Mouse (Mus musculus) spleen, adult 12 weeks (tissue): ENCODE data around the gene Slc16a14.
"Not testable (repeated sequence)": the region's sequence is repeated elsewhere in the genome, so short reads cannot be mapped to it uniquely, and the experiment has no call there.

Experiments
- DNase-seq: peaks from one replicate; pipeline ENCODE4 v3.0.0; 2022; ENCODE audit warnings: low spot score

The Slc16a14 gene

DNA sequence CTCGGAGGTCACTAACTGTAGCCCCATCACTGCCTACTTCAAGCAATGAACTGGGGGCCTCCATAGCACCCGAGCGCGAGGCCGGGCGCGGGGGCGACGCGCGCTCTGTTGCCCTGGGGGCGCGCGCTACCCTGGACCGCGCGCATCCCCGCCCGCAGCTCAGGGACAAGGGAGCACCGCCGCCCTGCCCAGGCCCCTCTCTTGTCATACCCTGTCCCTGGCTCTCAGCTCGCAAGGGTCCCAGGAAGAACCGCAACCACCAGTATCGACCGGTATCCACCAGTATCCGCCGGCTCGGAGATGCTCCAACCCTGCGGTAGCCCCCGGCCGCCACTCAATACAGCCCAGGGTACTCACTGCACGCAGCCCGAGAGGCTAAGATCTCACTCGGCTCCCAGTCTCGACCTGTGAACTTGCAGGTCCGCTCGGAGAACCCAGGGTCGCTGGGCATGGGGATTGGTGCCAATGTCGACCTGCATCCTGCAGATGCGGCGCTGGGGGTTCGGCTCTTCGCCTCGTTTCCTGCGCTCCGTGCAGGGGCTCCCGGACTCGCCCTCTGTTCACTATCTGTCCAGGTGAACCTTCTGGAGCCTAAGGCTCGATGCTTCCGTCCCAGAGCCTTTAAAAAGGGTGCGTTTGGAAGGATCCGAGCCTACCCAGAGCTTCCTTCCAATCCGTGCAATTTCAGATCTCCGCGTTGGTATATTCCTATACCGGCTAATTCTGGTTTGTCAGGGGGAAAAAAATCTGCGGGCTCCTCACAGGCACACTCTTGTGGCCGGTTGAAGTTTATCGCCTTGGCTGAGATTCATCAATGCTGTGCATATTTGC is at the start of gene Slc16a14:
Gene Slc16a14 (minus strand): TSS at position 632 of the 831 bp plus-strand sequence.
- DNase-seq: no peak

GRCm38 (mm10) chr1:84961779-84962178 is 26.8 kb upstream of the Slc16a14 start:
- DNase-seq: not testable (repeated sequence)

- DNase-seq: not testable (repeated sequence)
Observed at GRCm38 (mm10) chr1:84957713-84958112, 22.8 kb upstream of the Slc16a14 start.

GRCm38 (mm10) chr1:84956771-84957170 is 21.8 kb upstream of the Slc16a14 start:
- not testable (repeated sequence) for DNase-seq

DNA sequence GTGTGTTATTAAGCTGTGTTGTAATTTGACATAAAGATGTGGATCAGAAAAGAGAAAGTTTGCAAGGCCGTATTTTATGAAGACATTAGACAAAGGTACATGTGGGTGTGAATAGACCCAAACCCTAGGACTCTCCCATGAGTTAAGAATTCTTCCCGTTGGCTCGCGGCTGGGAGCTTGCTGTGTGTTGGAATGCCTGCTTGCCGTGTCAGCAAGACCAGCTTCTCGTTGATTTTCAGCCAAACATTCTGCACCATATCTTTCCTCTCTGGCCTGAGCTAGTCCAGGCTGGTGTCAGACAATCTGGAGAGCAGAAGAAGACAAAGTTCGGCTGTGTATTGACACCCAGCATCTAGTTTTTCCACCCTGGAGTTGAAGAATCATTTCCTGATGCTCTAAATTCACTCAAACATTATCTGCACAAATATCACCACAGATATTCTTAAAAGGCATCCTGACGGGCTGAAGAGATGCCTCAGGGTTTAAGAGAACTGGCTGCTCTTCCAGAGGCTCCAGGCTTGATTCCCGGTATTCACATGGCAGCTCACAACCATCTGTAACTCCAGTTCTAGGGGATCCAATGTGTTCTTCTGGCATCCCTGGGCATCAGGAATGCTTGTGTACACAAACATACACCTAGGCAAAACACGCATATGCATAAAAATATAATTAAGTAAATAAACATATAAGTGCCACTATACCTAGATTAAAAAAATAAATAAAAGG is 17.7 kb upstream of the Slc16a14 start:
- no peak for DNase-seq

DNA sequence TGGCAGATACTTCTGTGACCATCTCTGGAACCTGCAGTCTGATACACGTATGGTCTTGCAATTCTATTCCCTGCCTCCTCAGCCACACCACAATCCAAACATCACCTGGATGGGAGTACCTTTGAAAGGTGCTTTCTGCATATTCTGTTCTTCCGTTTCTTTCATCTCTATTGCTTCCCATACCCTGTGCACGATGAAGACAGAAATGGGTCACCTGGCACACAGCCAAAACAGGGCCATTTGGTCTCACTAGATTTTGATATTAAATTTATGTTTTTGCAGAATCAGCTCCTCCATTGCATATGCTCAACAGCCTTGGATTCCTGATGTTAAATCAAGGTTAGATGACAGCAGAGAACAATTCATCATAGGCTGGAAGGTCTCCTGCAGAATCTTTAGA is 16.6 kb upstream of the Slc16a14 start:
- no peak for DNase-seq

DNA sequence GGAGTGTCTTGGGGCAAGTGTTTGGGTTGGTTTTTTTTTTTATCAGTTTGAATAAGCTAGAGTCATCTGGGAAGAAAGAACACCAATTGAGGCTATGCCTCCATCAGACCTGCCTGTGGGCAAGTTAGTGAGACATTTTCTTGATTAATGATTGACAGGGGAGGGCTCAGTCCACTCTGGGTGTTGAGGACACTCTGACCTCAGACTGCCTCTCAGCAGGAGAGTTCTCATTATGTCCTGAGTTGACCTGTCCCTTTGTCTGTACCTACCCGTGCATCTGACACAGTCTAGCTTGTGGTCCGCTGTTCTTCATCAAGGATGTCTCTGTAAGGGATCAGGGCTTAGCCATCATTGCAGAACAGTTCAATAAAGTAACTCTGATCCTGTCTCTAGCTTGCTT is 12.5 kb upstream of the Slc16a14 start:
- DNase-seq: no peak

GRCm38 (mm10) chr1:84945950-84946349 is 11.0 kb upstream of the Slc16a14 start:
- no peak for DNase-seq

- no peak for DNase-seq
Observed at GRCm38 (mm10) chr1:84943549-84943948, 8.6 kb upstream of the Slc16a14 start.

DNA sequence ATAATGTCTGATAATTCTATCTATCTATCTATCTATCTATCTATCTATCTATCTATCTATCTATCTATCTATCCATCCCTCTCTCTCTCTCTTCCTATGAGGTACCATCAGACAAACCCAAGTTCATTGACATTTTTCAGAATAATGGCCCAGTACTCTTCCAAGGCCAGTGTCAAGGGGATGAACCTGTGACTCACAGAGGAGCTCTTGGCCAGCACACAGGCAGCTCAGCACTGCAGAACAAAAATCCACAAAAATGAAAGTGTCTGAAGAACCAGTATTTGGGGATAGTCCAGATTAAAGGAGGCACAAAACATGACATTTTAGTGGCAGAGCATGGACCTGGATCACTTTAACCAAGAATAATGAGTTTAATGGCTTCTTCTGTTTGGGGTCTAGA is 7.7 kb upstream of the Slc16a14 start:
- DNase-seq: no peak

DNA sequence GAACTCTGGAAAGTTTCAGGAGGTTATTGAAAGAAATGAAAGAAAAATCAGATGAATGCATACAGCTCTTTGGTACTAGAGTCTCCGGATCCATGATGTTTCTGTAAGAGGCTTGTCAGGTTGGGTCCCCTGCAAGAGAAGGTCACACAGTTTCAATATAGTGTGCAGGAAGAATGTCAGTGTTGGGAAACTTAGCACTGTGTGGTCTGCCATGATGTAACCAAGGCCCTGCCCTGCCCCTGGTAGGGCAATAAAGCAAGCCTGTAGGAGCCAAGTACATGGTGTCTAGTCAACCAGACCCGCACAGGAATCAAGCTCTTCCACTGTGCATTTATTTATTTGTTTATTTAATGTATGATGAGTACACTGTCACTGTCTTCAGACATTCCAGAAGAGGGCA is 5.4 kb upstream of the Slc16a14 start:
- DNase-seq: no peak

GRCm38 (mm10) chr1:84939466-84939865 is 4.5 kb upstream of the Slc16a14 start:
- no peak for DNase-seq

GRCm38 (mm10) chr1:84936716-84937510 is 2.0 kb upstream of the Slc16a14 start:
- no peak for DNase-seq

GRCm38 (mm10) chr1:84935668-84936067 is 734 bp upstream of the Slc16a14 start:
- no peak for DNase-seq

DNA sequence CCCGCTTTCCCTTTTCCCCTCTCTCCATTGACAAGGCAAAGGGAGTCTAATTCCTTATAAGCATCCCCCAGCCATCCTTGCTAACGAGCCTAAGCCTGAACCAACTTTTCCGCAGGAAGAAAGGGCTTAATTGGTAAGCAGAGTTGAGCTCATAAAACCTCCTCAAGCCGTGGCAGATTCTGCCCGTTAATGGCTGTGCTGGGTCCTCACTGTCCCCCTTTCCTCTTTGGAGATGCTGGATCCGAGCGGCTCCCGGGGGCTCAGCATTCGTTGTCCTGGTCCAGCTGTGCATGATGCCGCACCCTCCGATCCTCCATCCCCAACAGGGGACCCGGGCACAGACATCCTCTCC is 807 bp downstream of the Slc16a14 start:
- no peak for DNase-seq

GRCm38 (mm10) chr1:84933472-84934150 is 1.3 kb downstream of the Slc16a14 start:
- no peak for DNase-seq

DNA sequence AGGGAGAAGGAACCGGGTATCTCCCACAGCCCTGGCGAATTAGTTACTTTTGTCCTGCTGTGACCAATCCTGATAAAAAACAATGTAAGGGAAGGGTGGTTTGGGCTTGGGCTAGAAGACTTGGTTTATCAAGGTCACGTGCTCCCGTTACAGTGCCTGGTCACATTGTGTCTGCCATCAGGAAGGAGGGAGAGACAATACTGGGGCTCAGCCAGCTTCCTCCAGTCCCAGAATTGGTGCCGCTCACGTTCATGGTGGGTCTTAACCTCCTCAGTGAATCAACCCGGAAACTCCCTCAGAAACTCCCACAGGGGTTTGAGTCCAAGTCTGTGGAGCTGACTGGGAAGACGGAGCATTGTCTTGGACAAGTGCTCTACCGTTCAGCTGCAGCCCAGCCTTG is 9.3 kb downstream of the Slc16a14 start:
- no peak for DNase-seq

GRCm38 (mm10) chr1:84924134-84924533 is 10.8 kb downstream of the Slc16a14 start:
- DNase-seq: no peak

DNA sequence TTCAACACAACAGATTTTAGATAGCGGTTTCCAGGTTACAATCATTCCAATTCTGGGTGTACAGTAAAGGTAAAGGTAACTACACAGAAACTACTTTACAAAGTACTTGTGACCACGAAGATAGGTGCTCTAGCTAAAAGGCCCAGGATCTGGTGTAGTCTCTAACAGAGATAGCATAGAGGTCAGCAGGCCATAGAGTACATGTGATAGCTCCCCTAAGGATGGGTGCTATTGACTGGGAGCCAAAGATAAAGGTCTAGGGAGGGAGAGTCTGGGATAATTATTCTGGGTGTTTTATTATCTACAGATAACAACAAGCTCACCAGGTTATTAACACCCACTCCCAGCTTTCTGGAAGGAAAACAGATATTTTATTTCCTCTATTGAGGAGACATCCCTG is 11.5 kb downstream of the Slc16a14 start:
- no peak for DNase-seq

DNA sequence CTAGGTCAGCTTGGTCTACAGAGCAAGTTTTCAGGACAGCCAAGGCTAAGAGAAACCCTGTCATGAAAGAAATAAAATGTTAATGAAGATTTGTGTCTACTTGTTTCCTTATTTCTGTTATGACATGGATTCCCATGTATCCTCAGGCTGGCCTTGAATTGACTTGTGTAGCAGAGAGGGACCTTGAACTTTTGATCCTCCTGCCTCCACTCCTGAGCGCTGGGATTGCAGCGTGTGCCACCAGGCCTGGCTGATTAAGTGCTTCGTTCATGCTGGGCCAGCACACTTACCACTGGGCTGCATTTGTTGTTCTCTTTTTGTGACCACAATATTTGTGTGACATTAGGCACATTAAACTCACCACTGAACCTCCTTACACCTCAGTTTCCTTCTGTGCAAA is 16.1 kb downstream of the Slc16a14 start:
- DNase-seq: no peak

- no peak for DNase-seq
Observed at GRCm38 (mm10) chr1:84915010-84915409, 19.9 kb downstream of the Slc16a14 start.

- DNase-seq: no peak
Observed at GRCm38 (mm10) chr1:84912571-84912970, 22.4 kb downstream of the Slc16a14 start.
